Mouse (Mus musculus) lung, postnatal 36 days (tissue): ENCODE measurements around the gene Gm9964.
"Not testable (repeated sequence)": the region's sequence is repeated elsewhere in the genome, so short reads cannot be mapped to it uniquely, and the experiment has no call there.

ENCODE experiments used
- DNase-seq: peaks from one replicate; pipeline ENCODE4 v3.0.0; 2022; ENCODE audit warnings: mixed read lengths

Gene Gm9964

DNA sequence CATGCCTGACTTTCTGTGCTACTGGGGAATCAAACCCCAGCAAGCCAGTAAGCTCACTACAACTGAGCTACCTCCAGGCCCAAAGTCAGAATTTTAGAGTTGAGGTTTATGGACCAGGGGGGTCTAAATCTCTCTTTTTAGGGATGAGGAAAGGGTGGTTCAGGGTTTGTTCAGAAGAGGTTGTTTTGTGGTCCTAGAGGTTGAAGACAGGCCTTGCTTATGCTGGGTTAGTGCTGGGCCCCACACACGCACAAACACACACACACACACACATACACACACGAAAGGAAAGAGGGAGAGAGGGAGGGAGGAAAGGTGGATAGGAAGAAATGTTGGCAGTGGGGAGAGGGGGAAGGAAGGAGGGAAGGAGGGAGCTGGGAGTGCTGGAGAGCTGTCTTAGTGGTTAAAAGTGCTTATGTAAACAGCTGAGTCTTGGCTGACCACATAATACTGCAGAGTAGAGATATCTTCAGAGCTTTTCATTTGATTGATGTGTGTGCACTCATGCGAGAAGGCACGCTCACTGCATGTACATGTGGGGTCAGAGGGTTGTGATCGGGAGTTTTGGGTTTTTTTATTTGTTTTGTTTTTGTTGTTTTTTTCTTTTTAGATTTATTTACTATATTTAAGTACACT, at the start of gene Gm9964:
Gene Gm9964 (minus strand): TSS at position 51 of the 636 bp plus-strand sequence.
- DNase-seq: no peak

GRCm38 (mm10) chr11:79339808-79340781, 43.4 kb upstream of the Gm9964 start:
- peak; percentile 31 for DNase-seq

DNA sequence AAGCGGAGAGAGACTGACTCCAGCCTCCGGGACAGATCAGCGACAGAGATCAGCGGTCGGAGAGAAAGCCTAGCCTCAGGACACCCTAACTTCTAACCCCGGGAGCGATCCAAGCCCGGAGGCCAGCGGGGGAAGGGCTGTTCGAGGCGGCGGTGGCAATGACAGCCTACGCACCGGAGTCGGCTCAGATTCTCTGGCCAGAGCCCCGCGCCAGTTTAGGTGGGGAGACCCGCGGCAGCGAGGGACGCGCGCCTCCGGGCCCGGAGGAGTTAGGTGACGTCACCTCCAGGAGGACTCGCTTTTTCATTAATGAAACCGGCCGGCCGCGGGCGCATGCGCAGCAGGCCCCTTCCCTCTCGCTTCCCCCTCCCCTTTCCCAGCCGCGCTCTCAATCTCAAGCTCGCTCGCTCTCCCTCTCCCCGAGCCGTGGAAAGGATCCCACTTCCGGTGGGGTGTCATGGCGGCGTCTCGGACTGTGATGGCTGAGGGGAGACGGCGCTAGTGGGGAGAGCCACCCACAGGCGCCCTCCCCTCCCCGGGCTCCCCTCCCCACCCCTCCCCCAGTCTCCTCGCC, 42.6 kb upstream of the Gm9964 start, which contains the start of gene Nf1:
Gene Nf1 (plus strand): TSS at position 460 of the 574 bp plus-strand sequence.
- peak; percentile 96 for DNase-seq

- peak; percentile 9 for DNase-seq
Measured at GRCm38 (mm10) chr11:79338621-79339020, 41.9 kb upstream of the Gm9964 start.

GRCm38 (mm10) chr11:79336722-79337267, 40.1 kb upstream of the Gm9964 start:
- peak; percentile 42 for DNase-seq

DNA sequence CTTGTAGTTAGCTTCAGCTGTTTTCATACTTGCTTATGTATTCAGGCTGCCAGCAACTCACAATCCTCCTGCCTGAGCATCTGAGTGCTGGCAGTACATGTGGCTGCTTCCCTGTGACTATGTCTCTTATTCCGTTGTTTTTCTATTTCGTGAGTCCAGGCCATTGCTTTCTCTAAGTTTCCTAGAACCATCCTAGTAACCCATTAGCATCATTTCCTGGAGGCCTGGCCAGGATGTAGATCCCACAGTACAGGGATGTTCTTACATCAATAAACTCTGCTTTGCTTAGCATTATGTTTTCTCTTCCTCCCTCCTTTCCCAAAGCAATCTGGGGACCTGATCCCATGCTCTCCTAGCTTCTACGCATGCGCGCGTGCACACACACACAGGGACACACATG, 38.4 kb upstream of the Gm9964 start:
- peak; percentile 15 for DNase-seq

GRCm38 (mm10) chr11:79329585-79329984, 32.9 kb upstream of the Gm9964 start:
- no peak for DNase-seq

- peak; percentile 13 for DNase-seq
Measured at GRCm38 (mm10) chr11:79328060-79328459, 31.4 kb upstream of the Gm9964 start.

- DNase-seq: no peak
Measured at GRCm38 (mm10) chr11:79327106-79327505, 30.4 kb upstream of the Gm9964 start.

DNA sequence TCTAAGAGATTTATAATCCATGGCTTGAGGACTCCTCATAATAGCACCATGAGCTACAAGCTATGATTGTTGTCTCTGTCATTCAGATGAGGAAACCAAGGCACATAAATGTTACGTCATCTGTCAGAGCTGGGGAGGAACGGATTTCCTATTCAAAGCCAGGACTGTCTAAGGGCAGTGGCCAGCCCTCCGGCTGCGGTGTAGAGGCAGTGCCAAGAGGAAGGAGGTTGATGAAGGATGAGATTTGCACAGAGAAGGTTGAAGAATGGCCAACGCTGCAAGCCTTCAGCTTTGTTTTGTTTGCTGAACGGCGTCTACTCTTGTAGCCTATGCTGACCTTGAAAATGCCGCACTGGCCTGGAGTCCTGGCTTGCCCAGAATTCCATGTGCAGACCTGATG, 29.0 kb upstream of the Gm9964 start:
- DNase-seq: peak; percentile 71

- DNase-seq: peak; percentile 28
Measured at GRCm38 (mm10) chr11:79323985-79324685, 27.4 kb upstream of the Gm9964 start.

DNA sequence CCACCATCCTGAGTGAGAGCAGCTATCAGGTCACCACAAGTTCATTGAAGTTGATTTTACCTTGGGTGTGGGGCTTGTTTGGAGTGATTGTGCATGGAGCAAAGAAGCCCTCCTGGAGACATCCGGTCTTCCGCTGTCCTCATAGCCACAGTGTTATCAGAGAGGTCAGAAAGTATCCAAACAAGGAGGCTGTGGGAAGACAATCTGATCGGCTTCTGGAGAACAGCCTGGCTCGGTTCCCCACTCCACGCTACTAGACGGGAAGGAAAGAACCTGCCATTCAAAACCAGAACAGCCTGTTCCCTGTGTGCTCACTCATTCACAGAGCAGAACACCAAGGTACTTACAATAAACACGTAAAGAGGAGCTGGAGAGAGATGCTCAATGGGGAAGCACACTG, 23.1 kb upstream of the Gm9964 start:
- peak; percentile 81 for DNase-seq

DNA sequence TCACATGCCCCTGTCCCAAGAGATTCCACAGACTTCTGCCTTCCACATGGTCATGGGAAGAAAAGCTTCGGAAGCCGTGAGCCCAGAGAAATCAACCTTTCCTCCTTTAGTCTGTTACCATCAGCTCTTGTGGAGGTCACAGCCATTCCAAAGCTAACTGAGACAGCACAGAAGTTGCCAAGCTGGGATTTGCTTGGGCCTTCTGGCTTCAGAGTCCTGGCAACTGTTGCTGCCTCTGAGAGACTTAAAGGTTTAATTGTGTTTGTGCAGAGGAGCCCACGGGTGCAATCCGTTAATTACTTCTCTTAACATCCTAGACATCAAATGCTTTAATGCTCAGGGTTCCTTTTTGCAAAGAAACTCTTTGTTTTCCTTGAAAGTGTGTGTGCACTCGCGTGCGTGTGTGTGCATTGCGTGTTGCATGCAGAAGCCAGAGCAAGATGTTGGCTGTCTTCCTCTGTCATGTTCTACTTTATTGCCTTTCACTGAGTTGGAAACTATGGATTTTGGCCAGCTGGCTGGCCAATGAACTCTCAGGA, 20.2 kb upstream of the Gm9964 start:
- DNase-seq: no peak

DNA sequence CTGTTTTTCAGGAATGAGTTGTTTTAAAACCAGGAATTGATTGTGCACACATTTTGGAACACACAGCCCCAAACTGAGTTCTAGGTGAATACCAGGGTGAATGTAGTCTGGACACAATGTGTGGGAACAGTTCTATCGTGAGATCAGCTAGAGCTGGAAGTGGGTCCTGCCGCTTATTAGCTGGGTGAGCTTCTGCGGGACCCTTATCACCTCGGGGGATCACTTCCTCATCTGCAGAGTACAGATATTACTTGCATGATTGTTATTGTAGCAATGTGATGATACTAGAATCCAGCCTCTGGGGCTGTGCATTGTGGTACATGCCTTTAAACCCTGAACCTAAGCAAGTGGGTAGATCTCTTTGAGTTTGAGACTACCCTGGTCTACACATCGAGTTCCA, 13.8 kb upstream of the Gm9964 start:
- no peak for DNase-seq

- peak; percentile 32 for DNase-seq
Measured at GRCm38 (mm10) chr11:79307560-79308200, 11.0 kb upstream of the Gm9964 start.

DNA sequence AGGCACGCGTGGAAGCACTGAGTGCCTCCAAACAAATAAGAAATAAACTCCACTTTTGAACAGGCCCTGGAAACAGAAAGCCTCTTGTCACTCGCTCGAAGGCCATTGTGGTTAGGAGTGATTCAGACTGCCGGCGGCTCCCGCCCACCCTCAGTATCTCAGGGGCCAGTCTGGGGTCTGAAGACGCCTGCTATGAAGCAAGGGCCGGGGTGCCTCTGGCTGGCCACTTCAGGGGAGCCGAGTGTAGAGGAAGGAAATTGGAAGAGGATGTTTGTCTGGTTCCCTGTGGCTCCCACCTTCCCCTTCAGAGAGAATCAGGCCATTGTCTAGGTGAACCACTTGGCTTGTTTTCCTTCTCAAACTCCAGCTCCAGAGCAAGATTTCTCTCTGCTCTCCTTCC, 10.3 kb upstream of the Gm9964 start:
- peak; percentile 68 for DNase-seq

DNA sequence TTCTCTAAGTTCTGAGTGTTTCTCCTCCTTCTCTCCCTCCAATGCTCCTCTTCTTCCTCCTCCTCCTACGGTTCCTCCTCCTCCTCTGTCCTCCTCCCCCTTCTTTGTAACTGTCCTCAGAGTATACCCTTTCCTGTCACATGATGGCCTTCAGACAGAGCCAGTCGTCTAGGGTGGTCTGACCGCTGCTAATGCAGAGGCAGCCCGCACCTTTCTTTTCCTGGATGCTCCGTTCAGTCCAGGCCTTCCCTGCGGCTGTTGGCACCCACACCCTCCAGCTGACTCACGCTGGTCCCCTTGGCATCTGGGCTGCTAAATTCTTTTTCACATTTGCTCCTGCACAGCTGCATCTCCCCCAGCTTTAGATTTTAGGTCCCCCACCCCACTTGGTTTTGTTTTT, 9.8 kb upstream of the Gm9964 start:
- DNase-seq: peak; percentile 50

- DNase-seq: peak; percentile 44
Measured at GRCm38 (mm10) chr11:79305697-79306340, 9.1 kb upstream of the Gm9964 start.

- not testable (repeated sequence) for DNase-seq
Measured at GRCm38 (mm10) chr11:79304245-79304644, 7.5 kb upstream of the Gm9964 start.

- DNase-seq: no peak
Measured at GRCm38 (mm10) chr11:79303109-79303508, 6.4 kb upstream of the Gm9964 start.
